13 mouse cellular contexts compared by ENCODE assay signal in the genomic region with DNA sequence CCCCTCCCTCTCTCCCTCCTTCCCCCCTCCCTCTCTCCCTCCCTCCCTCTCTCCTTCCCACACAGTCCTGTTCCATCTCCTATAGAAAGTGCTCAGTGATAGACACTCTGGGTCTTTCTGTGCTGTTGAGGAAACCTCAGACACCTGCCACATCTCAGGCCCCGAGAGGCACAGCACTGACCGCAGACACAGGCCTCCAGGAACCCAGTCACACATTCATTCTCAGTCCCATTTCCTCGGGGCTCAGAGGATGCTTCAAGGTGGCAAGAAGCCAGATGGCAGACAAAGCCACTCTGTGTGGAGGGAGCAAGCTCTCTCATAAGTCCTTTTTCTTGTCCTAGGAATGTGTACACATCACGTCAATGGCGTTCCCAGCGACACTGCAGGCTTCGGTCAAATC.
A peak's percentile ranks its signal among the peaks of the same experiment; 100 is the strongest.
DNase-seq lines count a peak whose midpoint lies in the region; ATAC-seq lines count a peak whose summit lies in the region.
"Had no signal": no experiment of that assay in that cellular context is flagged by ENCODE, and none has a peak within 500 bp of the region (broad histone marks: within the 10 kb centered on the region; RNA-seq: fewer than 3 reads in every experiment).

No protein-coding gene starts in this region.

- no peak overlapping the region for H3K4me3 ChIP-seq in embryonic facial prominence, embryonic 12.5 days
- no peak overlapping the region for H3K4me3 ChIP-seq in embryonic facial prominence, embryonic 10.5 days
- no peak overlapping the region for H3K4me3 ChIP-seq in hindbrain, embryonic 15.5 days
- H3K4me3 ChIP-seq: embryonic facial prominence, embryonic 13.5 days; heart, embryonic 13.5 days had no signal

- peak; percentile 52; the same call in 1 of the 2 replicates for ATAC-seq in embryonic facial prominence, embryonic 12.5 days (ENCODE audit: insufficient number of reproducible peaks, insufficient read depth, low FRiP score, low TSS enrichment)
- peak; percentile 65 for ATAC-seq in hindbrain, embryonic 15.5 days (ENCODE audit: low FRiP score, low read depth)

- no peak overlapping the region for H3K9ac ChIP-seq in embryonic facial prominence, embryonic 12.5 days
- H3K9ac ChIP-seq in hindbrain, embryonic 15.5 days: no peak overlapping the region
- H3K9ac ChIP-seq: embryonic facial prominence, embryonic 13.5 days; heart, embryonic 13.5 days had no signal

- 77% methylated on average over 7 of the region's 7 CpGs for WGBS in embryonic facial prominence, embryonic 12.5 days
- WGBS in embryonic facial prominence, embryonic 10.5 days: 83% methylated on average over 7 of the region's 7 CpGs
- 51% methylated on average over 7 of the region's 7 CpGs for WGBS in hindbrain, embryonic 15.5 days

- no peaks in the 10 kb centered on the region for H3K4me1 ChIP-seq in embryonic facial prominence, embryonic 12.5 days
- no peaks in the 10 kb centered on the region for H3K4me1 ChIP-seq in embryonic facial prominence, embryonic 10.5 days
- H3K4me1 ChIP-seq in hindbrain, embryonic 15.5 days (replicated peaks): peaks cover 10% of the 10 kb centered on the region; the same call in 1 of the 2 replicates
- H3K4me1 ChIP-seq: embryonic facial prominence, embryonic 13.5 days; heart, embryonic 13.5 days had no signal

- H3K36me3 ChIP-seq in embryonic facial prominence, embryonic 12.5 days: no peaks in the 10 kb centered on the region
- H3K36me3 ChIP-seq in embryonic facial prominence, embryonic 10.5 days (replicated peaks): no peaks in the 10 kb centered on the region
- H3K36me3 ChIP-seq in hindbrain, embryonic 15.5 days: no peaks in the 10 kb centered on the region
- H3K36me3 ChIP-seq: embryonic facial prominence, embryonic 13.5 days; heart, embryonic 13.5 days had no signal

- H3K4me2 ChIP-seq in embryonic facial prominence, embryonic 12.5 days (replicated peaks): no peak overlapping the region
- no peak overlapping the region for H3K4me2 ChIP-seq in hindbrain, embryonic 15.5 days
- H3K4me2 ChIP-seq: embryonic facial prominence, embryonic 13.5 days; heart, embryonic 13.5 days had no signal

- no peaks in the 10 kb centered on the region for H3K27me3 ChIP-seq in embryonic facial prominence, embryonic 12.5 days
- no peaks in the 10 kb centered on the region for H3K27me3 ChIP-seq in embryonic facial prominence, embryonic 10.5 days (replicated peaks; ENCODE audit: low read depth, poor library complexity, severe bottlenecking)
- H3K27me3 ChIP-seq in hindbrain, embryonic 15.5 days: no peaks in the 10 kb centered on the region
- H3K27me3 ChIP-seq: embryonic facial prominence, embryonic 13.5 days; heart, embryonic 13.5 days had no signal

- no peaks in the 10 kb centered on the region for H3K9me3 ChIP-seq in embryonic facial prominence, embryonic 12.5 days
- H3K9me3 ChIP-seq in embryonic facial prominence, embryonic 10.5 days: no peaks in the 10 kb centered on the region
- H3K9me3 ChIP-seq in hindbrain, embryonic 15.5 days: no peaks in the 10 kb centered on the region
- H3K9me3 ChIP-seq: embryonic facial prominence, embryonic 13.5 days; heart, embryonic 13.5 days had no signal

- no peak overlapping the region for H3K27ac ChIP-seq in embryonic facial prominence, embryonic 12.5 days
- H3K27ac ChIP-seq in embryonic facial prominence, embryonic 10.5 days (replicated peaks): no peak overlapping the region
- peak overlapping the region; percentile 37 for H3K27ac ChIP-seq in hindbrain, embryonic 15.5 days (replicated peaks)
- H3K27ac ChIP-seq: embryonic facial prominence, embryonic 13.5 days; heart, embryonic 13.5 days had no signal

- no peak for DNase-seq in embryonic facial prominence, embryonic 10.5 days (ENCODE audit: low spot score)
- peak; percentile 63 for DNase-seq in left cerebral cortex, postnatal 4 days
- no peak for DNase-seq in left cerebral cortex, postnatal 36 days (ENCODE audit: low spot score in 2 of 2)
- DNase-seq in Muller cell, postnatal 12 days (ENCODE audit: inconsistent ontology term): peak; percentile 91
- no peak for DNase-seq in ovary, postnatal 36 days (ENCODE audit: low spot score)
- no peak for DNase-seq in adrenal gland, adult 2 months
- DNase-seq: B cell, adult 2 months; kidney, adult 11 months; thymus, postnatal 25 days had no signal

- intact Hi-C loops in left cerebral cortex, postnatal 4 days (cut with DNase I): no loop called here
- intact Hi-C loops in left cerebral cortex, postnatal 36 days (cut with DNase I): no loop called here

Comparison
In these comparisons a context has a peak if more than half of its experiments do, and no peak if none do; other contexts are left out.
1. DNase-seq: peak in left cerebral cortex, postnatal 4 days (single experiment) and Muller cell, postnatal 12 days (single experiment); none in embryonic facial prominence, embryonic 10.5 days (single experiment), left cerebral cortex, postnatal 36 days (0 of 2), ovary, postnatal 36 days (single experiment) and adrenal gland, adult 2 months (single experiment).